14 mouse cellular contexts compared by ENCODE assay signal in the genomic region with DNA sequence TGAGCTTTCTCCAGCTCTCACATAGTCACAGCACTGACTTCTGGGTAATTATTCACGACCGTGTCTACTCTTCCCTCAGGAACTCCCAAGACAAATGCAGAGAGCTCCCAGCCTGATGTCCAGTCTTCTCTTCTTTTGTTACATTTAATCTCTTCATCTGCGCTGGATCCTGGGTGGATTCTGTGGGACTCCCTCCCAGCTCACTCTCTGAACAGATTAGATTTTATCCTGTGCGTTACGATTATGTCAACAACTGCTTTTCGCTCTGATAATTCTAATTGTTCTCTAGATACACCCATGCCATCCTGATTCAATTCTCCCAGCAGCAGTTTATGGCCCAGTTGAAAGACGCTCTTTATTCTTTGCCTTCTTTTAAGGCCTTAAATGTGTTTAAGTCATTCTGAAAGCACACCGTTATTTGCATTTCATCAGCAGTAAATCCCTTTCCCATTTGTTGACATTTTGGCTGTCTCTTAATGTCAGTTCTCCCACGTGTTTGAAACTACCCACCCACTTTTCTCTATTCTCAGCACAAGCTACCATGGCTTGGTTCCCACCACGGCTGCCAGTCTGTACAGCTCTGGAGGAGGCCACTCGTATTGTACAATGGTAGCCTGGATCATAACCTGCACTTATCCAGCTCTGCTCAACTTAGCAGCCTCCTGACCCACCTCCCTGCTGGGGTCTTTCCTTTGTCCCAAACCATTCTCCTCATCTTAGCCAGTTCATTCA.
"Had no signal": no experiment of that assay in that cellular context is flagged by ENCODE, and none has a peak within 500 bp of the region (broad histone marks: within the 10 kb centered on the region; RNA-seq: fewer than 3 reads in every experiment).

No protein-coding gene starts in this region.

- H3K4me1 ChIP-seq: limb, embryonic 12.5 days; liver, embryonic 13.5 days; lung, embryonic 15.5 days; megakaryocyte, embryonic 14.5 days had no signal

- H3K9me3 ChIP-seq: limb, embryonic 12.5 days; liver, embryonic 13.5 days; lung, embryonic 15.5 days; megakaryocyte, embryonic 14.5 days had no signal

- H3K4me2 ChIP-seq: limb, embryonic 12.5 days; liver, embryonic 13.5 days; lung, embryonic 15.5 days had no signal

- ATAC-seq: inflammation-experienced regulatory T-cells, adult 6 months; intestine, postnatal 0 days; liver, postnatal 0 days had no signal

- H3K27me3 ChIP-seq: limb, embryonic 12.5 days; liver, embryonic 13.5 days; lung, embryonic 15.5 days had no signal

- H3K27ac ChIP-seq: limb, embryonic 12.5 days; liver, embryonic 13.5 days; lung, embryonic 15.5 days; macrophage had no signal

- DNase-seq: kidney, adult 8-10 months; kidney, postnatal 25 days; liver; liver, embryonic 13.5 days; liver, postnatal 0 days; lung, postnatal 14 days; thymus, adult 2 months; thymus, postnatal 25 days had no signal

- H3K9ac ChIP-seq: limb, embryonic 12.5 days; liver, embryonic 13.5 days; liver, postnatal 0 days; lung, embryonic 15.5 days had no signal

- H3K4me3 ChIP-seq: limb, embryonic 12.5 days; liver, embryonic 13.5 days; lung, embryonic 15.5 days; megakaryocyte, embryonic 14.5 days had no signal

- H3K36me3 ChIP-seq: limb, embryonic 12.5 days; liver, embryonic 13.5 days; lung, embryonic 15.5 days had no signal
